Mouse (Mus musculus): Measurements from ENCODE around the gene Apoc3. TPM values are rescaled to one million over a fixed set of nuclear protein-coding genes. Genes with fewer than 3 reads are reported as not detected.

Gene Apoc3
- total RNA-seq (2012; rRNA removed) (not detected in 2 replicates), total RNA-seq (2014; rRNA removed) (not detected in 2 replicates), polyA plus RNA-seq (2012; ENCODE audit: insufficient read length, low read depth) (not detected in 2 replicates)

DNA sequence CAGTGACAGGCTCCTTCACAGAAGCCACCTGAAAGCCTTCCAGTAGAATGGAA, at the start of gene Apoc3:
Gene Apoc3 (minus strand): TSS at position 41 of the 53 bp plus-strand sequence.
- no peak within 1 kb of the TSS for H3K27ac ChIP-seq (ENCODE audit: insufficient read depth, low read depth)
- DNase-seq (ENCODE audit: extremely low read depth): no peak
- no peak within 1 kb of the TSS for H3K9ac ChIP-seq (ENCODE audit: insufficient read depth, low read depth)
- no peaks in the 10 kb centered on the region for H3K36me3 ChIP-seq (replicated peaks in 1 of 2; ENCODE audit: control insufficient read depth in 1 of 2, insufficient read depth in 1 of 2, low read length in 1 of 2)
- dilution Hi-C loops (cut with MboI; ENCODE audit: extremely low pct_ligation_motif_present, extremely low pct_unique_long_range_greater_than_20kb, low sequenced_read_pairs) (no loop called here), in situ Hi-C loops (cut with MboI; ENCODE audit: low pct_ligation_motif_present, low pct_unique_long_range_greater_than_20kb, low sequenced_read_pairs) (no loop called here)
- H3K27me3 ChIP-seq (replicated peaks): peaks cover 19% of the 10 kb centered on the region
- no peak within 1 kb of the TSS for H3K4me2 ChIP-seq (ENCODE audit: insufficient read depth, low read depth, poor library complexity, severe bottlenecking)
- no peaks in the 10 kb centered on the region for H3K9me3 ChIP-seq (replicated peaks; ENCODE audit: low read length)
- H3K4me3 ChIP-seq (replicated peaks in 1 of 3; ENCODE audit: low read depth in 2 of 3, low read length in 2 of 3, poor library complexity in 1 of 3): no peak within 1 kb of the TSS
- no peak for TF ChIP-seq UBTF (IDR thresholded peaks at IDR 0.05; ENCODE audit: low read depth, low read length)
- TF ChIP-seq E2F4 (IDR thresholded peaks at IDR 0.05; ENCODE audit: insufficient replicate concordance, low read depth, low read length): no peak
- TF ChIP-seq ZKSCAN1 (IDR thresholded peaks at IDR 0.05; ENCODE audit: borderline replicate concordance, low read depth, low read length): no peak
- H3K4me1 ChIP-seq (ENCODE audit: control insufficient read depth in 1 of 2, insufficient read depth in 2 of 2): no peaks in the 10 kb centered on the region; a peak in 1 of 4 replicates
- no peaks in the 10 kb centered on the region for H3K79me2 ChIP-seq (replicated peaks; ENCODE audit: control insufficient read depth, extremely low read depth, insufficient read depth, poor library complexity, severe bottlenecking)

DNA sequence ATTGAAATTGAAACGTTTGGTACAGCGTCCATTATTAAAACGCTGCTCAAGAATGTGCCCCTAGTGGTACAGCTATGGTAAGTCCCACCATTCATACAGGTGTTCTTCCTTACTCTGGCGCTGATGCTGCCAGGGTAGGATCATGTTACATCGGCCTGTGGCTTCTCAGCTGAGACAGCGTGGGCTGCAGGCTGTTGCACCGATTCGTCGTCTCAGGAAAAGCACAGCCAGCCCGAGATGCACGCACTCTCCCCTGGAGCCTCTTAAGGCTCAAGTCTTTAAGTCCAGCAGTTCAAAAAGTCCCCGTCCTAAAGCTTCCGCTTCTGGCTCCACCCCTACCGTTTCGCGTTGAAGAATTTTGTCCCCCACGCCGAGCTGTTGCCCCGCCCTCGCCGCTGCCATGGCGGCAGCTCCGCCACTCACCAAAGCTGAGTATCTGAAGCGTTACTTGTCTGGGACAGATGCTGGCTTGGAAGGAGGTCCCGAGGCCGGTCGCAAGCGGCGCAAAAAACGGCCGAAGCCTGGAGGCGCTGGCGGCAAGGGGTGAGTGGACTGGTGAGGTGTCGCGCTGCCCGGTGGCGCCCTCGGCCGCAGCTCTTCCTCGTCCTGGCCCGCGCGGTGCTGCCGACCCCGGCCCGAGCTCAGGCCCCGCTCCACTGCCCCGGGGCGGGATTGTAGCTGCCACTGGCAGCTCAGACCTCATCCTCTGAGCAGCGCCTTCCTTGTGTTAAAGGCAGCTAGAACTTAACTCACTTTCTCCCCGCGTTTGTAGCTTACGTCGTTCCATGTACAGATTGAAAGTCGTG, 47.4 kb upstream of the Apoc3 start, which contains the start of gene Bud13:
Gene Bud13 (plus strand): TSS at position 378 of the 806 bp plus-strand sequence.
- in situ Hi-C loops (cut with MboI; ENCODE audit: low pct_ligation_motif_present, low pct_unique_long_range_greater_than_20kb, low sequenced_read_pairs): no loop called here
- peak within 1 kb of the TSS; percentile 88 for H3K9ac ChIP-seq (ENCODE audit: insufficient read depth, low read depth)
- peak; percentile 92 for DNase-seq (ENCODE audit: extremely low read depth)
- H3K4me3 ChIP-seq (replicated peaks in 1 of 3; ENCODE audit: low read depth in 2 of 3, low read length in 2 of 3, poor library complexity in 1 of 3): peak within 1 kb of the TSS; percentile 92 to 96 (median 94)
- no peaks in the 10 kb centered on the region for H3K27me3 ChIP-seq (replicated peaks)
- peaks cover 49 to 62% of the 10 kb centered on the region in 2 experiments for H3K36me3 ChIP-seq (replicated peaks in 1 of 2; ENCODE audit: control insufficient read depth in 1 of 2, insufficient read depth in 1 of 2, low read length in 1 of 2)
- no peaks in the 10 kb centered on the region for H3K9me3 ChIP-seq (replicated peaks; ENCODE audit: low read length)
- dilution Hi-C loops (cut with MboI; ENCODE audit: extremely low pct_ligation_motif_present, extremely low pct_unique_long_range_greater_than_20kb, low sequenced_read_pairs): no loop called here
- peaks cover 5 to 24% of the 10 kb centered on the region in 2 experiments; a peak in 3 of 4 replicates for H3K4me1 ChIP-seq (ENCODE audit: control insufficient read depth in 1 of 2, insufficient read depth in 2 of 2)
- peak within 1 kb of the TSS; percentile 86 for H3K4me2 ChIP-seq (ENCODE audit: insufficient read depth, low read depth, poor library complexity, severe bottlenecking)
- H3K79me2 ChIP-seq (replicated peaks; ENCODE audit: control insufficient read depth, extremely low read depth, insufficient read depth, poor library complexity, severe bottlenecking): peaks cover 20% of the 10 kb centered on the region
- peak within 1 kb of the TSS; percentile 83 for H3K27ac ChIP-seq (ENCODE audit: insufficient read depth, low read depth)
- TF ChIP-seq HCFC1 (IDR thresholded peaks at IDR 0.05; ENCODE audit: low read depth, low read length) (peak; percentile 85), JUND (conservative IDR thresholded peaks at IDR 0.05; ENCODE audit: low read depth, low read length) (peak; percentile 43), PAX5 (IDR thresholded peaks at IDR 0.05; ENCODE audit: low read length) (no peak), E2F4 (IDR thresholded peaks at IDR 0.05; ENCODE audit: insufficient replicate concordance, low read depth, low read length) (0 out of 2 replicates have a peak, but pooled peaks have one; percentile 44), RCOR1 (conservative IDR thresholded peaks at IDR 0.05; ENCODE audit: low read depth, low read length) (no peak), CHD2 (IDR thresholded peaks at IDR 0.05; ENCODE audit: low read length) (peak; percentile 8; the same call in 1 of the 2 replicates), IRF4 (IDR thresholded peaks at IDR 0.05; ENCODE audit: low read depth, low read length) (no peak; the same call in 1 of the 2 replicates), MAFK (IDR thresholded peaks at IDR 0.05; ENCODE audit: insufficient replicate concordance, low read length) (0 out of 2 replicates have a peak, but pooled peaks have one; percentile 5), MXI1 (IDR thresholded peaks at IDR 0.05; ENCODE audit: low read depth, low read length) (peak; percentile 83), USF1 (IDR thresholded peaks at IDR 0.05; ENCODE audit: low read depth, low read length) (no peak), EP300 (IDR thresholded peaks at IDR 0.05; ENCODE audit: low read length) (peak; percentile 35; the same call in 1 of the 2 replicates), CTCF (conservative IDR thresholded peaks at IDR 0.05 in 1 of 2, IDR thresholded peaks at IDR 0.05 in 1 of 2; ENCODE audit: low read depth in 2 of 2, low read length in 2 of 2) (peak; percentile 57 to 69; a peak in 3 of 4 replicates), RAD21 (IDR thresholded peaks at IDR 0.05; ENCODE audit: low read depth, low read length) (no peak; the same call in 1 of the 2 replicates), CHD1 (IDR thresholded peaks at IDR 0.05; ENCODE audit: low read depth, low read length) (no peak; the same call in 1 of the 2 replicates), ZC3H11A (IDR thresholded peaks at IDR 0.05; ENCODE audit: low read depth, low read length) (no peak), ZMIZ1 (IDR thresholded peaks at IDR 0.05; ENCODE audit: low read depth, low read length) (peak; percentile 74; the same call in 1 of the 2 replicates), GABPA (IDR thresholded peaks at IDR 0.05; ENCODE audit: insufficient replicate concordance, low read depth, low read length) (no peak), BHLHE40 (IDR thresholded peaks at IDR 0.05; ENCODE audit: low read depth, low read length) (no peak), ZKSCAN1 (IDR thresholded peaks at IDR 0.05; ENCODE audit: borderline replicate concordance, low read depth, low read length) (no peak), ELF1 (IDR thresholded peaks at IDR 0.05; ENCODE audit: low read depth, low read length) (peak; percentile 86), JUN (IDR thresholded peaks at IDR 0.05; ENCODE audit: insufficient read depth, low read depth, low read length) (no peak), SIN3A (IDR thresholded peaks at IDR 0.05; ENCODE audit: low read length) (peak; percentile 85), ETS1 (conservative IDR thresholded peaks at IDR 0.05; ENCODE audit: low read depth, low read length) (peak; percentile 38), USF2 (conservative IDR thresholded peaks at IDR 0.05; ENCODE audit: low read depth, low read length) (no peak), TCF12 (IDR thresholded peaks at IDR 0.05; ENCODE audit: low read depth, low read length) (peak; percentile 84), POLR2A (IDR thresholded peaks at IDR 0.05; ENCODE audit: low read depth, low read length) (peak; percentile 92), POLR2AphosphoS2 (IDR thresholded peaks at IDR 0.05; ENCODE audit: low read depth, low read length) (peak; percentile 78), MAX (IDR thresholded peaks at IDR 0.05; ENCODE audit: low read length) (peak; percentile 47; the same call in 1 of the 2 replicates), MEF2A (IDR thresholded peaks at IDR 0.05; ENCODE audit: borderline replicate concordance, low read depth, low read length) (0 out of 2 replicates have a peak, but pooled peaks have one; percentile 29), NELFE (IDR thresholded peaks at IDR 0.05; ENCODE audit: low read depth, low read length) (peak; percentile 89)

Data from CH12.LX (cell line).